Mouse (Mus musculus) gonadal fat pad, adult 2 months (tissue): ENCODE measurements around the gene Vmn1r8. TPM values are rescaled to one million over a fixed set of nuclear protein-coding genes. Genes with fewer than 3 reads are reported as not detected.
"Not testable (repeated sequence)": the region's sequence is repeated elsewhere in the genome, so short reads cannot be mapped to it uniquely, and the experiment has no call there.

Experiments used
- DNase-seq: peaks from one replicate; pipeline ENCODE4 v3.0.0-alpha.2; 2012; ENCODE audit warnings: low read depth
- polyA plus RNA-seq: library from polyadenylated mRNA; depleted of rRNA; stranded (reverse); fragments of >200 nt; gene quantifications from 2 replicates; pipeline ENCODE4 v1.2.3, GENCODE M21; 2012; rRNA removed

Gene Vmn1r8
- not detected in 2 replicates for polyA plus RNA-seq

GRCm38 (mm10) chr6:57031984-57032383, at the start of gene Vmn1r8:
Vmn1r8 (plus strand) TSS chr6:57032284.
- DNase-seq, result no peak

- no peak for DNase-seq
These were observed 35.1 kb upstream of the Vmn1r8 start, which contains the start of gene Vmn1r6 for GRCm38 (mm10) chr6:56996943-56997342. Vmn1r6 (plus strand) TSS chr6:56997243.

- not testable (repeated sequence) for DNase-seq
These were observed 6.9 kb upstream of the Vmn1r8 start, which contains the start of gene Vmn1r7 for GRCm38 (mm10) chr6:57025224-57025623. Vmn1r7 (minus strand) TSS chr6:57025324.

- DNase-seq, result no peak
These were observed 2.6 kb downstream of the Vmn1r8 start for GRCm38 (mm10) chr6:57034674-57035073.

GRCm38 (mm10) chr6:57063730-57064129, 31.6 kb downstream of the Vmn1r8 start:
- no peak for DNase-seq

- no peak for DNase-seq
These were observed 34.4 kb downstream of the Vmn1r8 start, which contains the start of gene Vmn1r9 for GRCm38 (mm10) chr6:57066487-57066886. Vmn1r9 (plus strand) TSS chr6:57066787.

Other genes with a start within 250 kb of the Vmn1r8 start
- gene Kbtbd2, start 234.5 kb upstream of the Vmn1r8 start, polyA plus RNA-seq, result 9.4 and 10.9 TPM in 2 replicates
- gene Fkbp9, start 200.2 kb upstream of the Vmn1r8 start, polyA plus RNA-seq, result 95.4 and 102 TPM in 2 replicates
- 7.3 and 8.3 TPM in 2 replicates for gene Nt5c3, start 108.4 kb upstream of the Vmn1r8 start, polyA plus RNA-seq
- 0.24 and 0.45 TPM in 2 replicates for gene Vmn1r4, start 108.3 kb upstream of the Vmn1r8 start, polyA plus RNA-seq
- gene Vmn1r5, start 62.0 kb upstream of the Vmn1r8 start, polyA plus RNA-seq, result 0.11 TPM in 1 of 2 replicates, not detected in the other
- gene Vmn1r6, start 35.0 kb upstream of the Vmn1r8 start, polyA plus RNA-seq, result not detected in 2 replicates
- gene Vmn1r7, start 7.0 kb upstream of the Vmn1r8 start, polyA plus RNA-seq, result not detected in 2 replicates
- gene Vmn1r9, start 34.5 kb downstream of the Vmn1r8 start, polyA plus RNA-seq, result not detected in 2 replicates
- not detected in 2 replicates for gene Vmn1r10, start 77.2 kb downstream of the Vmn1r8 start, polyA plus RNA-seq
- gene Vmn1r11, start 101.2 kb downstream of the Vmn1r8 start, polyA plus RNA-seq, result not detected in 2 replicates
- not detected in 2 replicates for gene Vmn1r12, start 124.6 kb downstream of the Vmn1r8 start, polyA plus RNA-seq
- gene Vmn1r13, start 171.0 kb downstream of the Vmn1r8 start, polyA plus RNA-seq, result not detected in 2 replicates
- not detected in 2 replicates for gene Vmn1r14, start 199.4 kb downstream of the Vmn1r8 start, polyA plus RNA-seq
- not detected in 2 replicates for gene Vmn1r15, start 225.7 kb downstream of the Vmn1r8 start, polyA plus RNA-seq